Mouse (Mus musculus) CH12.LX (cell line): ENCODE measurements at regions not wholly inside any gene's neighbourhood (a gene's known extent, or its start where the extent isn't known, plus 50 kb on each side); places are given as distances from the start of the nearest gene placed in this dataset.

Experiments
- DNase-seq: peaks from one replicate; pipeline ENCODE4 v3.0.0-alpha.2; 2013; ENCODE audit errors: extremely low read depth
- H3K27ac ChIP-seq: 2 replicates; pipeline ENCODE4 v1.5.1; 2012; ENCODE audit warnings: low read depth, mild to moderate bottlenecking, control low read depth, moderate library complexity; ENCODE audit not compliant: insufficient read depth
- H3K27me3 ChIP-seq: replicated peaks from 2 replicates; pipeline ENCODE3; 2012; ENCODE audit warnings: inconsistent platforms
- H3K36me3 ChIP-seq, 2 experiments: replicated peaks in 1 of 2; 2 replicates each; pipeline versions ENCODE3 to v1.6.1; 2012; ENCODE audit warnings: inconsistent platforms in 1 of 2, low read length in 1 of 2, mild to moderate bottlenecking in 1 of 2, mixed read lengths in 1 of 2, moderate library complexity in 1 of 2; ENCODE audit not compliant: control insufficient read depth in 1 of 2, insufficient read depth in 1 of 2
- H3K4me1 ChIP-seq, 2 experiments: 2 replicates each; pipeline ENCODE4 v1.6.1; 2012; ENCODE audit warnings: inconsistent platforms in 1 of 2, moderate library complexity in 1 of 2; ENCODE audit not compliant: insufficient read depth in 2 of 2, control insufficient read depth in 1 of 2
- H3K4me2 ChIP-seq: 2 replicates; pipeline ENCODE4 v1.6.1; 2012; ENCODE audit warnings: low read depth, mild to moderate bottlenecking, control low read depth; ENCODE audit not compliant: poor library complexity, insufficient read depth, severe bottlenecking
- H3K4me3 ChIP-seq, 3 experiments: fragments of 150-350 bp in 1 of 3; sonication (generic) in 1 of 3; replicated peaks in 1 of 3; 2 replicates each; pipeline versions ENCODE3 to v1.5.1; 2011 to 2012; ENCODE audit warnings: low read depth in 2 of 3, low read length in 2 of 3, mild to moderate bottlenecking in 2 of 3, moderate library complexity in 2 of 3, control low read depth in 1 of 3, improper control_type of control experiment in 1 of 3, inconsistent platforms in 1 of 3, mixed read lengths in 1 of 3; ENCODE audit not compliant: poor library complexity in 1 of 3
- H3K79me2 ChIP-seq: replicated peaks from 2 replicates; pipeline ENCODE4 v1.6.1; 2012; ENCODE audit warnings: mild to moderate bottlenecking, moderate library complexity; ENCODE audit not compliant: control insufficient read depth, poor library complexity, insufficient read depth, severe bottlenecking; ENCODE audit errors: extremely low read depth
- H3K9ac ChIP-seq: 2 replicates; pipeline ENCODE4 v1.6.1; 2012; ENCODE audit warnings: low read depth, mild to moderate bottlenecking, control low read depth, moderate library complexity; ENCODE audit not compliant: insufficient read depth
- H3K9me3 ChIP-seq: replicated peaks from 2 replicates; pipeline ENCODE3; 2012; ENCODE audit warnings: low read length, inconsistent platforms, mixed read lengths
- BHLHE40 ChIP-seq: IDR thresholded peaks from 2 replicates; pipeline ENCODE4 v1.6.1; 2011; ENCODE audit warnings: mild to moderate bottlenecking, low read depth, low read length, improper control_type of control experiment
- CHD1 ChIP-seq: IDR thresholded peaks from 2 replicates; pipeline ENCODE4 v1.6.1; 2012; ENCODE audit warnings: low read depth, low read length, improper control_type of control experiment, inconsistent platforms
- E2F4 ChIP-seq: IDR thresholded peaks from 2 replicates; pipeline ENCODE4 v1.6.1; 2011; ENCODE audit warnings: low read depth, low read length, improper control_type of control experiment; ENCODE audit not compliant: insufficient replicate concordance
- ETS1 ChIP-seq: conservative IDR thresholded peaks from 2 replicates; pipeline ENCODE4 v1.6.1; 2012; ENCODE audit warnings: low read depth, mild to moderate bottlenecking, inconsistent platforms, low read length, improper control_type of control experiment, moderate library complexity
- GABPA ChIP-seq: IDR thresholded peaks from 2 replicates; pipeline ENCODE4 v1.6.1; 2012; ENCODE audit warnings: low read depth, low read length, improper control_type of control experiment, inconsistent platforms; ENCODE audit not compliant: insufficient replicate concordance
- HCFC1 ChIP-seq: IDR thresholded peaks from 2 replicates; pipeline ENCODE4 v1.6.1; 2012; ENCODE audit warnings: low read depth, mild to moderate bottlenecking, inconsistent platforms, low read length, improper control_type of control experiment
- JUN ChIP-seq: IDR thresholded peaks from 2 replicates; pipeline ENCODE4 v1.6.1; 2011; ENCODE audit warnings: low read depth, mild to moderate bottlenecking, low read length, improper control_type of control experiment, moderate library complexity; ENCODE audit not compliant: insufficient read depth
- JUND ChIP-seq: conservative IDR thresholded peaks from 2 replicates; pipeline ENCODE4 v1.6.1; 2011; ENCODE audit warnings: low read depth, low read length, improper control_type of control experiment
- KAT2A ChIP-seq: IDR thresholded peaks from 2 replicates; pipeline ENCODE4 v1.6.1; 2012; ENCODE audit warnings: low read length, improper control_type of control experiment, inconsistent platforms; ENCODE audit not compliant: insufficient replicate concordance
- MAFK ChIP-seq: IDR thresholded peaks from 2 replicates; pipeline ENCODE4 v1.6.1; 2011; ENCODE audit warnings: low read length, improper control_type of control experiment; ENCODE audit not compliant: insufficient replicate concordance
- MAX ChIP-seq: IDR thresholded peaks from 2 replicates; pipeline ENCODE4 v1.6.1; 2011; ENCODE audit warnings: low read length, improper control_type of control experiment
- MYC ChIP-seq: IDR thresholded peaks from 2 replicates; pipeline ENCODE4 v1.6.1; 2011; ENCODE audit warnings: low read depth, mild to moderate bottlenecking, improper control_type of control experiment, low read length
- NELFE ChIP-seq: IDR thresholded peaks from 2 replicates; pipeline ENCODE4 v1.6.1; 2011; ENCODE audit warnings: low read depth, low read length, improper control_type of control experiment
- NRF1 ChIP-seq: IDR thresholded peaks from 2 replicates; pipeline ENCODE4 v1.6.1; 2014; ENCODE audit warnings: low read depth, mild to moderate bottlenecking, inconsistent platforms, low read length, improper control_type of control experiment, moderate library complexity
- POLR2AphosphoS2 ChIP-seq: IDR thresholded peaks from 2 replicates; pipeline ENCODE4 v1.6.1; 2011; ENCODE audit warnings: low read depth, low read length, improper control_type of control experiment
- RCOR1 ChIP-seq: conservative IDR thresholded peaks from 2 replicates; pipeline ENCODE4 v1.6.1; 2012; ENCODE audit warnings: low read depth, mild to moderate bottlenecking, inconsistent platforms, low read length, improper control_type of control experiment
- SIN3A ChIP-seq: IDR thresholded peaks from 2 replicates; pipeline ENCODE4 v1.6.1; 2012; ENCODE audit warnings: low read length, improper control_type of control experiment, inconsistent platforms
- SMC3 ChIP-seq: IDR thresholded peaks from 2 replicates; pipeline ENCODE4 v1.6.1; 2011; ENCODE audit warnings: low read depth, low read length, improper control_type of control experiment
- USF2 ChIP-seq: conservative IDR thresholded peaks from 2 replicates; pipeline ENCODE4 v1.6.1; 2011; ENCODE audit warnings: low read depth, low read length, improper control_type of control experiment
- ZC3H11A ChIP-seq: IDR thresholded peaks from 2 replicates; pipeline ENCODE4 v1.6.1; 2012; ENCODE audit warnings: low read depth, mild to moderate bottlenecking, inconsistent platforms, low read length, improper control_type of control experiment
- ZKSCAN1 ChIP-seq: IDR thresholded peaks from 2 replicates; pipeline ENCODE4 v1.6.1; 2012; ENCODE audit warnings: low read depth, inconsistent platforms, low read length, improper control_type of control experiment, borderline replicate concordance
- ZMIZ1 ChIP-seq: IDR thresholded peaks from 2 replicates; pipeline ENCODE4 v1.6.1; 2012; ENCODE audit warnings: low read depth, mild to moderate bottlenecking, inconsistent platforms, low read length, improper control_type of control experiment
- ZNF384 ChIP-seq: IDR thresholded peaks from 2 replicates; pipeline ENCODE4 v1.6.1; 2012; ENCODE audit warnings: low read depth, low read length, improper control_type of control experiment, inconsistent platforms
- dilution Hi-C: fragments of 300-500 bp; cut with MboI; formaldehyde crosslinking; loops from 2 replicates; pipeline ENCODE4 v1.14.3; 2020; ENCODE audit warnings: low sequenced_read_pairs; ENCODE audit not compliant: extremely low pct_unique_long_range_greater_than_20kb, extremely low pct_ligation_motif_present
- in situ Hi-C: fragments of 300-500 bp; cut with MboI; formaldehyde crosslinking; loops from 3 replicates; pipeline ENCODE4 v1.14.3; 2019; ENCODE audit warnings: low sequenced_read_pairs, low pct_ligation_motif_present, low pct_unique_long_range_greater_than_20kb, mixed read lengths

- DNase-seq = no peak
- TF ChIP-seq MAX = no peak
- no peak for TF ChIP-seq SMC3
- no peak for TF ChIP-seq NELFE
- TF ChIP-seq JUND = no peak
- no peak for TF ChIP-seq SIN3A
- no peak for TF ChIP-seq E2F4
- TF ChIP-seq ZKSCAN1 = no peak
- TF ChIP-seq NRF1 = no peak
- TF ChIP-seq MYC = no peak
- TF ChIP-seq JUN = no peak
- TF ChIP-seq GABPA = no peak
- no peak for TF ChIP-seq ZC3H11A
- TF ChIP-seq POLR2AphosphoS2 = no peak
- TF ChIP-seq ETS1 = no peak
- TF ChIP-seq ZNF384 = no peak
- TF ChIP-seq BHLHE40 = no peak
- no peak for TF ChIP-seq ZMIZ1
- Histone ChIP-seq H3K9ac (peak overlapping the region; percentile 58; the same call in 1 of the 2 replicates), H3K4me3 (peak overlapping the region; percentile 53 to 100 (median 77)), H3K4me2 (peak overlapping the region; percentile 99), H3K27ac (no peak overlapping the region), H3K4me1 (peaks cover 0 to 16% of the 10 kb centered on the region in 2 experiments; a peak in 2 of 4 replicates), H3K9me3 (no peaks in the 10 kb centered on the region), H3K79me2 (peaks cover 11% of the 10 kb centered on the region), H3K36me3 (peaks cover 0 to 3% of the 10 kb centered on the region in 2 experiments), H3K27me3 (peaks cover 32% of the 10 kb centered on the region)
- dilution Hi-C loops (no loop called here), in situ Hi-C loops (loop anchor here (25.0 kb wide), 2 partner anchors 425 kb away; partner anchors contain the start of gene Depdc1b)
Observed at GRCm38 (mm10) chr13:107887366-107888230, 156.6 kb upstream of the Smim15 start.

GRCm38 (mm10) chr13:107884836-107885235 lies 159.4 kb upstream of the Smim15 start:
- no peak overlapping the region for H3K4me3 ChIP-seq
- peaks cover 18% of the 10 kb centered on the region for H3K27me3 ChIP-seq
- dilution Hi-C loops = no loop called here

More at GRCm38 (mm10) chr13:107884836-107885235, 159.4 kb upstream of the Smim15 start:
- Histone ChIP-seq H3K36me3 (peaks cover 0 to 3% of the 10 kb centered on the region in 2 experiments), H3K4me1 (peaks cover 0 to 4% of the 10 kb centered on the region in 2 experiments; a peak in 1 of 4 replicates), H3K9me3 (peaks cover 4% of the 10 kb centered on the region), H3K79me2 (peaks cover 11% of the 10 kb centered on the region), H3K9ac (no peak overlapping the region), H3K27ac (no peak overlapping the region), H3K4me2 (no peak overlapping the region)
- DNase-seq = no peak
- TF ChIP-seq ZKSCAN1 = no peak
- TF ChIP-seq ZC3H11A = no peak
- no peak for TF ChIP-seq MAFK
- TF ChIP-seq JUN = no peak
- TF ChIP-seq HCFC1 = no peak
- no peak for TF ChIP-seq KAT2A
- no peak for TF ChIP-seq CHD1
- no peak for TF ChIP-seq GABPA
- TF ChIP-seq USF2 = no peak
- no peak for TF ChIP-seq RCOR1
- TF ChIP-seq SMC3 = no peak
- TF ChIP-seq SIN3A = no peak
- TF ChIP-seq BHLHE40 = no peak
- in situ Hi-C loops = loop anchor here (25.0 kb wide), 2 partner anchors 423 to 427 kb away; partner anchors contain the start of gene Depdc1b
